Mouse (Mus musculus) left cerebral cortex, postnatal 14 days (tissue): ENCODE data around the gene B3gnt8. TPM values are rescaled to one million over a fixed set of nuclear protein-coding genes. Genes with fewer than 3 reads are reported as not detected.
A peak's percentile ranks its signal among the peaks of the same experiment; 100 is the strongest.

Experiments
- DNase-seq, 2 experiments: peaks; one replicate each; pipeline ENCODE4 v3.0.0; 2021 to 2022; ENCODE audit warnings: low spot score in 2 of 2, mixed read lengths in 1 of 2
- intact Hi-C: fragments of 180-260 bp; cut with DNase I; formaldehyde crosslinking; loops from one replicate; pipeline ENCODE4 v1.15.1; 2025
- total RNA-seq, 2 experiments: library from RNA; stranded (reverse); gene quantifications; 2 replicates each; pipeline ENCODE4 v1.2.3; 2021

Gene B3gnt8
- total RNA-seq, 2 experiments from 2014 or later = 0.91 to 1.0 TPM

DNA sequence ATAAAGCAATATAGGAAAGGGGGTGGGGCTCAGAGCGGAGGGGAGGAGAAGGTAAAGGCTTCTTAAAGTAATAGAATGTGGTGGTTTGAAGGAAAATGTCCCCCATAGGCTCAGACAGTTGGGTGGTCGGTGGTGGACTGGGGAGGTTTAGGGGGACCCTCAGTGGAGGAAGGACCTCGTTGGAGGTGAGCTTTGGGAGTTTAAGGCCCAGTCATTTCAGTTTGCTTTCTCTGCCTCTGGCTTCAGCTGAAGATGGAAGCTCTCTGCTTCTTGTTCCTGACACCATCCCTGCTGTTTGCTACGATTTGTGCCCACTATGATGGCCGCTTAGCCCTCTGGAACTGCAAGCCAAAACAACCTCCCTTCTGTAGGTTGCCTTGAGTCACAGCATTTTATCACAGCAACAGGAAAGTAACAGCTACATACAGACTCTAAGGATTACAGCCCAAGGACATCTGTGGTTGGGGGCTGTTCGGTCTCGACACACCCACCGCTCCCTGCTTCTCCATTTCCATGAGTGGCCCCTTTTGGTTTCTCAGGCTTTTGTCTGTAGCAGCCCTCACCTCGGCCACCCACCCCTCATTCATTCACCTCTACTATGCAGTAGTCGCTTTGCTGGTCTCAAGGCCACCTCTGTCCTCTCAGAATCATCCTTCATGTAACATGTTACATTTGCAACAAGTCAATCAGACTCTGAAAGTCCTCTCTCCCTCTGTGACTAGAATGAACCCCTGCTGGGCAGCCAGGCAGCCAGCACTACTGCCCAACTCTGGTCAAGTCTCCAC lies 8.9 kb upstream of the B3gnt8 start:
- intact Hi-C loops = no loop called here
- DNase-seq = no peak

DNA sequence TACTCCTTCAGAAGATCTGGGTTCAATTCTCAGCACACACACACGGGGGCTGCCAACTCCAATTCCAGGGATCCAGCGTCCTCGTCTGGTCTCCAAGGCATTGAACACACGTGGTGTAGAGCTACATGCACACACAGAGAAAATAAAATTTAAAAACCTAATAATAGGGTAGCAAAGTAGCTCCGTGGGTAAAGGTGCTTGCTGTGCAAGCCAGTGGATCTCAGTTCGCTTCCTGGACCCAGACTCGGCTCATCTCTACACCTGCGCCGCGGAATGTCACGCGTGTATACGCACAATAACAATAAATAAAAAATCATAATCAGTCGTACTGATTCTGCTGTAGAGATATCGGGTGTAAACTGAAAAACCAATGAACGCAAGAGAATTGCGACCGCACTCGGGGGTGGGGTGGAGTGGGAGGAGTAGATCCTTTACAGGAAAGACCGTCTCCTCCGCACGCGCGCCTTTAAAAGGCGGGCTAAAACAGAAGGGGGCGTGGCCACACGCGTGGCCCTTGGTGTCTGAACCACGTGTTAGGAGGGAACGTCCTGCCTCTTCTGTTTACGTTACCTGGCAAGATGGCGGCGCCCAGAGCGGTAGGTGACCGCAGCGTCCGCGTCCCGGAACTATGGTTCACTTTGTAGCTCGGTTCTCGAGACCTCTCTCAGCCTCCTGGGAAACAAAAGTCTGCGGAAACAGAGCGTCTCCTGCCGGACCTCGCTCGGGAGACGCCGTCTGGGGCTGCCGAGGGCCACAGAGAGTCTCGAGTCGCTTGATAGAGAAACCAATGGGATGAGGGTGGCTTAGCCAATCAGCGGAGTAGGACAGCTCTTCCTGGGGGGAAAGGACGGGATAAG lies 7.4 kb upstream of the B3gnt8 start, which contains the start of gene Dmac2:
TSS of gene Dmac2 (plus strand) at position 550 of the 857 bp plus-strand sequence.
- intact Hi-C loops = no loop called here
- DNase-seq = peak; percentile 95

- DNase-seq = no peak
- intact Hi-C loops = no loop called here
These were observed 6.8 kb upstream of the B3gnt8 start for GRCm38 (mm10) chr7:25619722-25619991.

GRCm38 (mm10) chr7:25620101-25620500 lies 6.4 kb upstream of the B3gnt8 start:
- intact Hi-C loops = no loop called here
- no peak for DNase-seq

GRCm38 (mm10) chr7:25620751-25621150 lies 5.7 kb upstream of the B3gnt8 start:
- intact Hi-C loops = no loop called here
- no peak for DNase-seq

- intact Hi-C loops = no loop called here
- no peak for DNase-seq
These were observed 2.5 kb upstream of the B3gnt8 start for GRCm38 (mm10) chr7:25623857-25624370.

GRCm38 (mm10) chr7:25624851-25625250 lies 1.6 kb upstream of the B3gnt8 start:
- intact Hi-C loops = no loop called here
- no peak for DNase-seq

- intact Hi-C loops = no loop called here
- DNase-seq = no peak
These were observed 732 bp upstream of the B3gnt8 start for GRCm38 (mm10) chr7:25625594-25626250.

GRCm38 (mm10) chr7:25627431-25628322 lies 1.2 kb downstream of the B3gnt8 start:
- intact Hi-C loops = no loop called here
- no peak for DNase-seq

DNA sequence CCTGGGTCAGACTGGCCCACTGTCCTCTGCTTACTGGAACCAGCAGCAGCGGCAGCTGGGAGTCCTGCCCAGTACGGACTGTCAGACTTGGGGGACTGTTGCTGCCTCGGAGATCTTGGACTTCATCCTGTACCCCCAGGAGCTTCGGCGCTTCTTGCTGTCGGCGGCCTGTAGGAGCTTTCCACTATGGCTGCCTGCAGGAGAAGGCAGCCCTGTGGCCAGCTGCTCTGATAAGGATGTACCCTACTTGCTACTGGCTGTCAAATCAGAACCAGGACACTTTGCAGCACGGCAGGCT lies 1.8 kb downstream of the B3gnt8 start:
- no peak for DNase-seq
- intact Hi-C loops = no loop called here

- no peak for DNase-seq
- intact Hi-C loops = no loop called here
These were observed 6.2 kb downstream of the B3gnt8 start for GRCm38 (mm10) chr7:25632679-25633078.

GRCm38 (mm10) chr7:25636373-25636772 lies 9.9 kb downstream of the B3gnt8 start:
- intact Hi-C loops = no loop called here

GRCm38 (mm10) chr7:25637099-25637498 lies 10.6 kb downstream of the B3gnt8 start:
- intact Hi-C loops = no loop called here
- no peak for DNase-seq

More at GRCm38 (mm10) chr7:25636373-25636772, 9.9 kb downstream of the B3gnt8 start:
- DNase-seq = no peak

GRCm38 (mm10) chr7:25639754-25640153 lies 13.3 kb downstream of the B3gnt8 start:
- peak in 1 of 2 experiments; percentile 42 for DNase-seq
- intact Hi-C loops = no loop called here

DNA sequence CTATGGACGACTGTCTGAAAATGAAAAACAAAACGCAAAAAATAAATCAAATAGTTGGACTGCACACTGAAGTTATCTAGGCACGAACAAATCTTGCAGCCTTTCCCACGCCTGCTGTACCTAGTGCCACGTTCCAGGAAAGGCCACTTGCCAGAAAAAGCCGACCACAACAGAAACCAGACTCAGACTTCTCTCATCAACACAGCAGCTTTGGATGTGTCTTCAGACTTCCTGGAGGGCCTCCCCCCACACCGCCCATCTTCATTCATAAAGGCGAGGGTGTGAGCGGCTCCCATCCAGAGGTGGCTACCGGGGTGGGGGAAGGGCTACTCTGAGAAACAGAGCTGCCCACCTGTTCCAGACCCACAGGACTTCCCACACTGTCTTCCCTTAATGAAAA lies 17.7 kb downstream of the B3gnt8 start:
- intact Hi-C loops = no loop called here
- no peak for DNase-seq

GRCm38 (mm10) chr7:25644631-25645030 lies 18.2 kb downstream of the B3gnt8 start:
- DNase-seq = no peak
- intact Hi-C loops = no loop called here

DNA sequence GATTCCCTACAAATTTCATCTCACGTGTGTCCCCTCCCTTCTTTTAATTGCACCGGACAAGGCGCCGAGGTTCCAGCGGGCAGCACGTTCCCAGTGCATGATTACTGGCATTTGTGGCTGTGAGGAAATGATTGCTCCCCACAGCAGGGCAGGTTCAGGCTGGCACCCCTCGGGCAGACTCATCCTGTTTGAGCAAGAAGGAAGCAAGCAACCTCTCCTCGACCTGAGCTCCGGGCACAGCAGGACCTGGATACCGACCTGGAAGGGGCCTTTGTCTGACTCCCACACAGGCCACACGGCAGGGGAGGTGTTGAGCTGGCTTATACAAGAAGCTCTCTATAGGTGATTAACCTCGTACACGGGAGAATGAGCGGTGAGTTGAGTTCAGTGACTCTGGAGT lies 18.6 kb downstream of the B3gnt8 start:
- intact Hi-C loops = no loop called here
- DNase-seq = no peak

DNA sequence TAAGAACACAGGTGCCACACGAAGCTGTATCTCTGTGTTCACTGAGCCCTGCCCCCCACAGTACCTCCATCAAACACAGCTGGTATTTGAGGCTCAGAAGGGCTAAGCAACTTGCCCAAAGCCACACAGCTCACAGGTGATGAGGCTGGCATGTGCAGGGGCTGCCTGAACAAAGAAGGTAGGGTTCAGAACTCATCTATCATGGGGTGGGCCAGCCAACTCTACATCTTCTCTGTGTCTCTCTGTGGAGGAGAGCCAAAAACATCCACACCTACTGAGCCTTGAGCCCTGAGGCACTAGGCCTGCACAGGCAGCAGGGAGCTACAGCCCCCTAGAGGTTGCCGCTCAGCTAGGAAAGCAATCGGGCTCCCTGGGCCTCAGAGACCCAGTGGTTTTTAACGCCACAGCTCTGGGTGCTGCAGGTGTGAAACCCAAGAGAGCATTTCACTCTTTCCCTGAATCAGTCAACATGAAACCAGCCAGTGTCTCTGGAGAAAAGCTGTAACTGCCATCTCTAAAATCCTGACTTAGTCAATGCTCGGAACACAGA lies 21.2 kb downstream of the B3gnt8 start:
- no peak for DNase-seq
- intact Hi-C loops = no loop called here

DNA sequence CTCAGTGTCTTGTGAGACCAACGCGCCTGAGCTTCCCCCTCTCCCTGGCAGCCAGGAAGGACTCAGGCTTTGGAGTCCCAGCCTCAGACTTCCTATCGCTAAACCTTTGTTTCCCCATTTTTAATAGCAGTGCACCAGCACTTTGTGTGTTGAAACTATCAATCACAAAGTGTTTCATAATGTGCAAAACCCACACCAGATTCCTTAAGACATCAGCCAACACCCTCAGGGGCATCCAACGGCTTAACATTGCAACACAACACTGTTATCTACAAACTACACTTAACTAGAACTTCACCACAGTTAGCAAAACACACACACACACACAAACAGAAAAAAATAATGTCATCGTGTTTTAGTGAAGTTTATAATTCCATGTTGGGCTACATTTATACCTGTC lies 23.4 kb downstream of the B3gnt8 start:
- intact Hi-C loops = no loop called here
- no peak for DNase-seq
